Mouse (Mus musculus): ENCODE data around the gene Gm37240.

Gene Gm37240

GRCm38 (mm10) chr3:85313646-85314255 lies 573.6 kb downstream of the Gm37240 start:
- DNase-seq = no peak

GRCm38 (mm10) chr3:85311176-85311575 lies 576.1 kb downstream of the Gm37240 start:
- DNase-seq = no peak

GRCm38 (mm10) chr3:85310401-85310989 lies 576.8 kb downstream of the Gm37240 start:
- DNase-seq = no peak

GRCm38 (mm10) chr3:85309168-85309567 lies 578.1 kb downstream of the Gm37240 start:
- peak; percentile 57 for DNase-seq

GRCm38 (mm10) chr3:85308706-85309105 lies 578.6 kb downstream of the Gm37240 start:
- DNase-seq = no peak

GRCm38 (mm10) chr3:85301851-85302250 lies 585.5 kb downstream of the Gm37240 start:
- no peak for DNase-seq

GRCm38 (mm10) chr3:85301336-85301735 lies 586.0 kb downstream of the Gm37240 start:
- no peak for DNase-seq

GRCm38 (mm10) chr3:85299649-85300550 lies 587.4 kb downstream of the Gm37240 start:
- DNase-seq = peak; percentile 74

GRCm38 (mm10) chr3:85295229-85295628 lies 592.1 kb downstream of the Gm37240 start:
- DNase-seq = no peak

- DNase-seq = no peak
Measured at GRCm38 (mm10) chr3:85287627-85288026, 599.7 kb downstream of the Gm37240 start.

- no peak for DNase-seq
Measured at GRCm38 (mm10) chr3:85284483-85284882, 602.8 kb downstream of the Gm37240 start.

- DNase-seq = no peak
Measured at GRCm38 (mm10) chr3:85282816-85283215, 604.5 kb downstream of the Gm37240 start.

GRCm38 (mm10) chr3:85275075-85275474 lies 612.2 kb downstream of the Gm37240 start:
- DNase-seq = peak; percentile 33

GRCm38 (mm10) chr3:85271491-85271890 lies 615.8 kb downstream of the Gm37240 start:
- DNase-seq = no peak

GRCm38 (mm10) chr3:85264963-85265362 lies 622.4 kb downstream of the Gm37240 start:
- DNase-seq = no peak

GRCm38 (mm10) chr3:85264546-85264945 lies 622.8 kb downstream of the Gm37240 start:
- no peak for DNase-seq

GRCm38 (mm10) chr3:85254526-85254925 lies 632.8 kb downstream of the Gm37240 start:
- DNase-seq = no peak

GRCm38 (mm10) chr3:85251631-85252030 lies 635.7 kb downstream of the Gm37240 start:
- no peak for DNase-seq

- no peak for DNase-seq
Measured at GRCm38 (mm10) chr3:85246131-85246530, 641.2 kb downstream of the Gm37240 start.

- DNase-seq = no peak
Measured at GRCm38 (mm10) chr3:85236546-85236945, 650.8 kb downstream of the Gm37240 start.

- DNase-seq = no peak
Measured at GRCm38 (mm10) chr3:85232846-85233245, 654.5 kb downstream of the Gm37240 start.

GRCm38 (mm10) chr3:85222046-85222445 lies 665.3 kb downstream of the Gm37240 start:
- no peak for DNase-seq

- no peak for DNase-seq
Measured at GRCm38 (mm10) chr3:85214926-85215325, 672.4 kb downstream of the Gm37240 start.
